Mouse (Mus musculus) small intestine, adult 2 months (tissue): ENCODE data around the gene Adgra3.

ENCODE experiments used
- CTCF ChIP-seq: fragments of 200-500 bp; IDR thresholded peaks from 2 replicates; pipeline ENCODE4 v1.5.1; 2012; ENCODE audit warnings: low read depth, mild to moderate bottlenecking, control low read depth, inconsistent platforms, low read length, moderate library complexity, mixed read lengths; ENCODE audit not compliant: insufficient replicate concordance, insufficient read length; ENCODE audit errors: extremely low read depth
- POLR2A ChIP-seq: fragments of 200-500 bp; IDR thresholded peaks from 2 replicates; pipeline ENCODE4 v1.6.1; 2012; ENCODE audit warnings: low read depth, mild to moderate bottlenecking, control low read depth, inconsistent platforms, low read length, moderate library complexity

DNA sequence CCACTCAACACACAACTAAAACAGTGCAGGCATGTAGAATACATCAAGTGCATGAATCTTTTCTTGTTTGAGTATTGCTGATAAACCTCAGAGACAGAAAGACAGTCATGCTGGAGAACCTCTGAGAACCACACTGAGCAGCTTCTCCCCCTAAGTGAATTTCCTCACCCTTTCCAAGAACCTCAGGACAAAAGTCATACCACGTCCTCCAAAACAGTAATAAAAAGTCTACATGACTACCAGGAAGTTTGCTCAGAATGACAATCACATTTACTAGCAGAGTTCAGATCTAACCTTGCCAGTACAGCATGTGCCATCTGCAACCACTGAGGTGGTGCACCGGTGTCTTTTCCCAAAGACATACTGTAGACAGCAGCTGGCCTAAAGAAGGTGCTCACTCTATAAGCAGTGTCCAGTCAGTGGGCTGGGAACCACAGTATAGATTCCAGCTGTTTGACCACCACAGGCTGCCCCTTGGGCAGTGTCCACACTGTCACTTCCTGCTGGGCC, 27.0 kb downstream of the Adgra3 start:
- TF ChIP-seq CTCF (no peak), POLR2A (no peak)
